In genomic region chr9:113263636-113264035, GRCm38 (mm10) we compare ENCODE assay signal across 15 mouse cellular contexts.
DNase-seq lines count a peak whose midpoint lies in the region; ATAC-seq lines count a peak whose summit lies in the region.
"Had no signal": no experiment of that assay in that cellular context is flagged by ENCODE, and none has a peak within 500 bp of the region (broad histone marks: within the 10 kb centered on the region; RNA-seq: fewer than 3 reads in every experiment).

No protein-coding gene starts in this region.

- 90% methylated on average over 6 of the region's 6 CpGs for WGBS in midbrain, embryonic 14.5 days
- WGBS in heart, embryonic 11.5 days (ENCODE audit: insufficient replicate concordance): 68% methylated on average over 6 of the region's 6 CpGs

- no peak for ATAC-seq in midbrain, embryonic 14.5 days (ENCODE audit: low FRiP score, low TSS enrichment)
- ATAC-seq in heart, embryonic 11.5 days (replicated peaks; ENCODE audit: insufficient number of reproducible peaks, low FRiP score, low TSS enrichment): no peak

- H3K9ac ChIP-seq in midbrain, embryonic 14.5 days (replicated peaks; ENCODE audit: low read length): no peak overlapping the region
- no peak overlapping the region for H3K9ac ChIP-seq in heart, embryonic 11.5 days (ENCODE audit: low read depth, low read length)
- H3K9ac ChIP-seq: neural tube, embryonic 12.5 days had no signal

- no peaks in the 10 kb centered on the region for H3K36me3 ChIP-seq in midbrain, embryonic 14.5 days (ENCODE audit: control insufficient read depth, insufficient read depth, low read length)
- H3K36me3 ChIP-seq in heart, embryonic 11.5 days (ENCODE audit: control insufficient read depth, insufficient read depth, low read length): no peaks in the 10 kb centered on the region
- H3K36me3 ChIP-seq: neural tube, embryonic 12.5 days had no signal

- H3K27me3 ChIP-seq in midbrain, embryonic 14.5 days (ENCODE audit: control insufficient read depth, insufficient read depth, low read length): no peaks in the 10 kb centered on the region
- H3K27me3 ChIP-seq in heart, embryonic 11.5 days (ENCODE audit: control insufficient read depth, insufficient read depth, low read length): no peaks in the 10 kb centered on the region
- H3K27me3 ChIP-seq: neural tube, embryonic 12.5 days had no signal

- H3K4me1 ChIP-seq in midbrain, embryonic 14.5 days (ENCODE audit: control insufficient read depth, insufficient read depth, low read length): no peaks in the 10 kb centered on the region
- H3K4me1 ChIP-seq in heart, embryonic 11.5 days (ENCODE audit: control insufficient read depth, insufficient read depth, low read length): no peaks in the 10 kb centered on the region
- H3K4me1 ChIP-seq: neural tube, embryonic 12.5 days had no signal

- DNase-seq in left cerebral cortex, adult 11 months (ENCODE audit: low spot score): peak; percentile 59
- no peak for DNase-seq in left cerebral cortex, postnatal 4 days
- peak; percentile 64 for DNase-seq in layer of hippocampus, adult 9-11 months
- DNase-seq in left cerebral cortex, postnatal 36 days (ENCODE audit: low spot score in 2 of 2): peak; percentile 81 to 85
- no peak for DNase-seq in midbrain, embryonic 14.5 days
- DNase-seq in thymus, postnatal 36 days: no peak
- DNase-seq: adrenal gland, postnatal 14 days; cerebellum, adult 8-10 months; gastrocnemius, postnatal 36 days; kidney, adult 2 months; kidney, postnatal 36 days; lung, postnatal 14 days; thymus, adult 18-20 months had no signal

- H3K27ac ChIP-seq in midbrain, embryonic 14.5 days (replicated peaks; ENCODE audit: low read depth, low read length): no peak overlapping the region
- H3K27ac ChIP-seq in heart, embryonic 11.5 days (ENCODE audit: low read depth, low read length): no peak overlapping the region
- H3K27ac ChIP-seq: neural tube, embryonic 12.5 days had no signal

- intact Hi-C loops in left cerebral cortex, postnatal 4 days (cut with DNase I): no loop called here
- intact Hi-C loops in left cerebral cortex, postnatal 36 days (cut with DNase I): loop anchor here (5.0 kb wide), 3 partner anchors 79 to 369 kb away; no protein-coding TSS in a partner anchor

- H3K9me3 ChIP-seq in midbrain, embryonic 14.5 days (ENCODE audit: control insufficient read depth, low read length): no peaks in the 10 kb centered on the region
- H3K9me3 ChIP-seq in heart, embryonic 11.5 days (replicated peaks; ENCODE audit: control insufficient read depth, low read length): no peaks in the 10 kb centered on the region; the same call in 1 of the 2 replicates
- H3K9me3 ChIP-seq: neural tube, embryonic 12.5 days had no signal

- no peak overlapping the region for H3K4me3 ChIP-seq in midbrain, embryonic 14.5 days (replicated peaks; ENCODE audit: low read depth, low read length)
- no peak overlapping the region for H3K4me3 ChIP-seq in heart, embryonic 11.5 days (ENCODE audit: low read depth, low read length)
- H3K4me3 ChIP-seq: neural tube, embryonic 12.5 days had no signal

- H3K4me2 ChIP-seq in midbrain, embryonic 14.5 days (ENCODE audit: low read length): no peak overlapping the region
- H3K4me2 ChIP-seq in heart, embryonic 11.5 days: no peak overlapping the region
- H3K4me2 ChIP-seq: neural tube, embryonic 12.5 days had no signal

Comparison
In these comparisons a context has a peak if more than half of its experiments do, and no peak if none do; other contexts are left out.
1. DNase-seq: peak in left cerebral cortex, adult 11 months (single experiment), layer of hippocampus, adult 9-11 months (single experiment) and left cerebral cortex, postnatal 36 days (2 of 2); none in left cerebral cortex, postnatal 4 days (single experiment), midbrain, embryonic 14.5 days (single experiment) and thymus, postnatal 36 days (0 of 2).